Mouse (Mus musculus) testis, adult 2 months (tissue): ENCODE measurements at regions not wholly inside any gene's neighbourhood (a gene's known extent, or its start where the extent isn't known, plus 50 kb on each side); places are given as distances from the start of the nearest gene placed in this dataset.

ENCODE experiments used
- CTCF ChIP-seq: fragments of 200-500 bp; IDR thresholded peaks from 2 replicates; pipeline ENCODE4 v1.5.1; 2012; ENCODE audit warnings: low read depth, mild to moderate bottlenecking, inconsistent platforms, low read length, moderate library complexity; ENCODE audit not compliant: control insufficient read depth, insufficient read depth, insufficient replicate concordance
- POLR2A ChIP-seq: fragments of 200-500 bp; IDR thresholded peaks from 2 replicates; pipeline ENCODE4 v1.6.1; 2012; ENCODE audit warnings: low read depth, mild to moderate bottlenecking, inconsistent platforms, low read length, moderate library complexity; ENCODE audit not compliant: control insufficient read depth

- TF ChIP-seq POLR2A, result no peak
- no peak for TF ChIP-seq CTCF
Measured at GRCm38 (mm10) chr13:35119782-35120181, 92.9 kb upstream of the Eci2 start.
